Mouse (Mus musculus): Measurements from ENCODE around the gene Got2. TPM values are rescaled to one million over a fixed set of nuclear protein-coding genes. Genes with fewer than 3 reads are reported as not detected.

The Got2 gene
- polyA plus RNA-seq (2016; fragmentation: Nextera tagmentation; extraction: Ambion mirVana), result 188 and 192 TPM in 2 replicates

DNA sequence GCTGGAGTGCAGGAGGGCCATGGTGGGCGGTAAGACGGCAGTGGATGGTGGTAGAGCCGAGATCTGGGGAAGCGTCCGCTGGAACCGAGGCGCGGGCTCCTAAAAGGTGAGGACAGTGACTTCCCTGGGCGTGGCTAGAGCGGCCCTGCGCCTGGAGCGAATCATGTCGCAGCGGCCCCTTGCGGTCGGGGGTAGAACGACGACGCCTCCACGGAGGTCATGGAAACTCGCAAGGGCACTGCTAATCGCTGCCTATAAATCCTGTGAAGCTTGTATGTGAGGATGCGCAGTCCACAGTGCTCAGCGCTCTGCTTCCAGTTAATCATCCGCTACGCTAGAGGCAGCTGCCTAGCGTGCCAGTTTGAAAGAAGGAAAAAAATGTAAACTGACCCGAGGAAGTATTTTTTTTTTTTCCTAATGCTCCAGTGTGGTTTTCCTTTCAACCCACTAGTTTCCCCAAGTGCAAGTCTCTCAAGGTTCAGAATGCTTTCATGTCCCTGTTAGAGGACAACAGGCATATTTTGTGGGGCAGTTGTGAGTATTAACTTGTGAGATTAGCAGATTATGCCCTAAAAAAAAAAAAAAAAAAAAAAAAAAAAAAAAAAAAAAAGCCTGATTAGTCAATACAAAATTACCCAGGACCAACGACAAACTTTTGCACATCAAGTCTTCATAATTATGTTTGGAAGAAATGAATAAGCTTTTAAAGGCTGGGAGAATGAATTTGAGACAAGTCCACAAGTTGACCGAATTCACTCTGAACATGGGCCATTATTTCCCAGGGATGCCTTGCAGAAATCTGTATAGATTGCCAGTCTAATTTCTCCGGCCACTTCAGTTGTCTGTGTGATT, at the start of gene Got2:
Gene Got2, minus strand, starts transcription at position 263 of the 852 bp plus-strand sequence.
- Histone ChIP-seq H3K36me3 (0 out of 2 replicates have a peak, but pooled peaks cover 1% of the 10 kb centered on the region), H3K9me3 (replicated peaks) (no peaks in the 10 kb centered on the region), H3K27me3 (ENCODE audit: low read depth, poor library complexity, severe bottlenecking) (no peaks in the 10 kb centered on the region), H3K4me1 (peaks cover 27% of the 10 kb centered on the region), H3K27ac (replicated peaks) (peak within 1 kb of the TSS; percentile 95), H3K4me3 (peak within 1 kb of the TSS; percentile 85)
- DNase-seq (ENCODE audit: low spot score), result peak; percentile 94
- 10% methylated on average over 31 of the region's 31 CpGs for WGBS

DNA sequence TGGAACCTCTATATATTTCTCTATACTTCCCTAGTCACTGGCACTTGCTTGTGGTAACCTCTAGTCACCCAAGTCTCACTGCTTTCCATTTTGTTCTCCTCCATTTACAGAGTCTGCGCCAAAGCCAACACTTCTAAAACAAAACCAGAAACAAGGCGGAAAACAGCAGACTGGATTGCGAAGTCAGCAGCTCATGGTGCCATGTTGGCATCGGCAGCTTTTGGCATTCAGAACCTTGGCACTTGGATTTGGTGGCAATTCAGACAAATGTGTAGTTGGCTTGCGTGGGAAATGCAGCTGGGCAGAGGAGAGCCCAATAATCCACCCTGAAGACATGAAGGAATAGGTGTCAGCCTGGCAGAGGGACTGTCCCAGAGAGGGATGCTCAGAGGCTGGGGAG, 44.5 kb upstream of the Got2 start:
- H3K27ac ChIP-seq (replicated peaks), result no peak overlapping the region
- WGBS, result 91% methylated on average over 5 of the region's 5 CpGs
- no peak for DNase-seq (ENCODE audit: low spot score)
- H3K4me1 ChIP-seq, result peaks cover 10% of the 10 kb centered on the region
- H3K27me3 ChIP-seq (ENCODE audit: low read depth, poor library complexity, severe bottlenecking), result no peaks in the 10 kb centered on the region
- H3K4me3 ChIP-seq, result no peak overlapping the region
- no peaks in the 10 kb centered on the region for H3K9me3 ChIP-seq (replicated peaks)
- H3K36me3 ChIP-seq, result no peaks in the 10 kb centered on the region

DNA sequence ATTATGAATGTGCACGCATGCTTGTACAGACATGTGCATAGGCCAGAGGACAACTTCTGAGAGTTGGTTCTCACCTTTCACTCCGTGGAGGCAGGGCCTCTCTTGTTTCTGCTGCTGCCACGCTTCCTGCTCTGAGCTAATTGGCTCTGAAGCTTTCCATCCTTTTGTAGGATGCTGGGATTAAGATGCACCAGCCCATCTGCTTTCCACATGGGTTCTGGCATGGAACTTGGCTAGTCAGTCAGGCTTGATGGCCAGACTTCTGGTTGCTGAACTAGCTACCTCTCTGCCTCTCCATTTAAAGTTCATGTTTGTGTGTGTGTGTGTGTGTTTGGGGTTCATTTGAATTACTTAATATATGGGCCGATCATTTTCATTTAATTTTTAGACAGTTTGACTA, 41.5 kb upstream of the Got2 start:
- Histone ChIP-seq H3K27ac (replicated peaks) (no peak overlapping the region), H3K4me1 (peaks cover 10% of the 10 kb centered on the region), H3K4me3 (no peak overlapping the region), H3K36me3 (no peaks in the 10 kb centered on the region), H3K27me3 (ENCODE audit: low read depth, poor library complexity, severe bottlenecking) (no peaks in the 10 kb centered on the region), H3K9me3 (replicated peaks) (no peaks in the 10 kb centered on the region)
- DNase-seq (ENCODE audit: low spot score), result no peak
- WGBS, result 59% methylated on average over 4 of the region's 4 CpGs

DNA sequence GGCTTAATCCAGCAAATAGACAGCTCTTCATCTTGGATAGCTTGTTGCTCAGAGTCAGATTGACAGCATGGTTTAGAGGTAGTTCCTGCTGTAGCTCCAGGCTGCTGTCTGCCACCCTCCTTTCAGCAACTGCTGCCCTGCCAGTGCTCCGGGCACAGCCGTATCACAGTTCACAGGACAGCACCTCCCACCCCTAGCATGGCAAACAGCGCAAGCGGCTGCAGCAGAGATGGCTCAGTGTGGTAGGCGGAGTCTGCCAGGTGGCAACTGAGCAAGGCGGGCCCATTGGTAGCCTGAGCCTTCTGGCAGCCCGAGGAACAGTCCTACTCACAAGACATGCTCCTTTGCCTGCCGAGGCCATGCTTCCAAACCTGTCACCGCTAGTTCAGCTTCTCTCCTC, 27.8 kb upstream of the Got2 start:
- peak; percentile 53 for DNase-seq (ENCODE audit: low spot score)
- no peaks in the 10 kb centered on the region for H3K9me3 ChIP-seq (replicated peaks)
- H3K36me3 ChIP-seq, result no peaks in the 10 kb centered on the region
- WGBS, result 6% methylated on average over 9 of the region's 9 CpGs
- H3K4me3 ChIP-seq, result peak overlapping the region; percentile 48
- H3K27me3 ChIP-seq (ENCODE audit: low read depth, poor library complexity, severe bottlenecking), result no peaks in the 10 kb centered on the region; the same call in 1 of the 2 replicates
- no peak overlapping the region for H3K27ac ChIP-seq (replicated peaks)
- H3K4me1 ChIP-seq, result peaks cover 9% of the 10 kb centered on the region

DNA sequence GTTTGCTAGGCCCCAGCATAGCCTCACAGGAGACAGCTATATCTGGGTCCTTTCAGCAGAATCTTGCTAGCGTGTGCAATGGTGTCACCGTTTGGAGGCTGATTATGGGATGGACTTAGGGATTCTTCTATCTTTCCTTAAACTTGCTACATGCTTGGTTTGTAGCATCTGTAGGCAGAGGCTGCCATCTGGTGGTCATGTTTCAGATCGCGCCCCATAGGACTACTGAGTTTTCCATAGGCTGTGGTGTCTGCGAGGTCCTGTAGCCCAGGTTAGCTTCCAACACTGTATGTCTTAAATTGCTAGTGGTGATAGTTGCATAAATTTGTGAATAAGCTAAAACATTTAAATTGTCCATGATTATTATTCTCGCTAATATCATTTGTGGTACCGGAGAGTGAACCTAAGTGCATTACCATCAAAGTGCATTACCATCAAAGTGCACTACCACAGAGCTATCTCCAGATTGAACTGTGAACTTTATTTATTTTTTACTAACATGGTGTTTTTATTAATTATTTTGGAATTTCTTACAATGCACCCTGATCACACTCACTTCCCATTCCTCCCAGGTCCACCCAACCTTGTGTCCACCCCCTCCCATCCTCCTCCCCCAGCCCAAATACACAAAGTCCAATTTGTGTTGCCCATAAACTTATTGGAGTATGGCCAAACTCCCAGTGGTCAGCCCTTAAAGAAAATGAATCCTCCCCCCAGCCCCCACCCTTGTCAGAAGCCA, 26.7 kb upstream of the Got2 start:
- WGBS, result 10% methylated on average over 7 of the region's 7 CpGs
- no peak overlapping the region for H3K27ac ChIP-seq (replicated peaks)

DNA sequence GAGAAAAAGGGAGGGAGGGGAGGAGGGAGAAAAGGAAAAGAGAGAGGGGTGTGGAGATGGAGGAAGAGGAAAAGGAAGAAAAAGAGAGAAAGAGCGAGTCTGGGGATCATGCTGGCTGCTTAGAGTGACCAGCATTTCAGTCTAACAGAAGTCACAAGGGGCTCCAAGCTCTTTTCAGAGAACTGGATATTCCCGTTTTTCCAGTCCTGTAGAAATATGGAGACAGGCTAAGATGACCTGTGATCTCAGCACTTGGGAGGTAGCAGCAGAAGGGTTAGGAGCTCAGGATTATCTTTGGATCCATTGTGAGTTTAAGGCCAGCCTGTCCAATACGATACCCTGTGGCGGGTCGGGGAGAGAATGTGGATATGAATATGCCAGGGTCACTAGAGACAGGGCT, 22.9 kb upstream of the Got2 start:
- Histone ChIP-seq H3K4me3 (no peak overlapping the region), H3K27me3 (ENCODE audit: low read depth, poor library complexity, severe bottlenecking) (no peaks in the 10 kb centered on the region; the same call in 1 of the 2 replicates), H3K27ac (replicated peaks) (no peak overlapping the region), H3K9me3 (replicated peaks) (no peaks in the 10 kb centered on the region), H3K4me1 (peaks cover 6% of the 10 kb centered on the region), H3K36me3 (no peaks in the 10 kb centered on the region)
- 87% methylated on average over 5 of the region's 5 CpGs for whole genome bisulfite sequencing
- DNase-seq (ENCODE audit: low spot score), result no peak

More for the DNA sequence above, 26.7 kb upstream of the Got2 start:
- Histone ChIP-seq H3K9me3 (replicated peaks) (no peaks in the 10 kb centered on the region), H3K4me3 (no peak overlapping the region), H3K36me3 (no peaks in the 10 kb centered on the region), H3K4me1 (peaks cover 9% of the 10 kb centered on the region), H3K27me3 (ENCODE audit: low read depth, poor library complexity, severe bottlenecking) (no peaks in the 10 kb centered on the region; the same call in 1 of the 2 replicates)
- DNase-seq (ENCODE audit: low spot score), result peak; percentile 73

DNA sequence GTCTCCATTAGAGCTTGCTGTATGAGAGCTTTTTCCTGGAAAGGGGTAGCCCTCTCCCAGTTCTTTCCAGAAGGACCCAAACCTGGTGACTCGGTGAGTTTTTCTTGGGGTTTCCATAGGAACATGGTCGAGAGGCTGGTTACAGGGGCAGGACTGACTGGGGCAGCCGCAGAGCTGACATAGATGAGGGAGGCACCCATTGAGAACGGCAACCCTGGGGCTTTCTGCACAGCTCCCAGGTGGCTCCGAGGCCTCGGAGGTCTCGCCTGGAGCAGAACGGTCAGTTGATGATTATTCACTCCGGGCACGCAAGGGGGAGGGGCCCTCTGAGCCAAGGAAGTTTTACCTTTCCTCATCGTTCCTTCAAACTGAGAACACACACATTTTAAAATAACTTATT, 19.5 kb upstream of the Got2 start:
- Histone ChIP-seq H3K27me3 (ENCODE audit: low read depth, poor library complexity, severe bottlenecking) (no peaks in the 10 kb centered on the region), H3K4me3 (no peak overlapping the region), H3K27ac (replicated peaks) (no peak overlapping the region), H3K36me3 (no peaks in the 10 kb centered on the region), H3K9me3 (replicated peaks) (no peaks in the 10 kb centered on the region), H3K4me1 (no peaks in the 10 kb centered on the region)
- no peak for DNase-seq (ENCODE audit: low spot score)
- WGBS, result 87% methylated on average over 11 of the region's 11 CpGs

DNA sequence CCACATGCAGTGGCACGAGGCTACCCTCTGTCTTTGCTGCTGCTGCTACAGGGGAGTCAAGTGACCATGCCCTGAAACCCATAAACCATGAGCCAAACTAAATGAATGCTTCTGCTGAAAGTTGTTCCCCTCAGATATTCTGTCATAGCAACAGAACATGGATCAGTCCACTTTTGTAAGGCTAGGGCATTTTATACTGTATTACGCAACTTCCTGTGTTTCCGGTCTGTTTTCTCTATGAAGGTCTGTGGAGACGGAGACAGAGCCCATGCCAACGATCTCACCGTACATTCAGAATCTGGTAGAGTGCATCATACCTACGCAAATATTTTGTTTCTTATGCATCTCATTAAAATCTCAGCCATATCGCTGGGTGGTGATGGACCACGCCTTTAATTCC, 18.4 kb upstream of the Got2 start:
- no peak for DNase-seq (ENCODE audit: low spot score)
- WGBS, result 93% methylated on average over 9 of the region's 9 CpGs
- H3K9me3 ChIP-seq (replicated peaks), result no peaks in the 10 kb centered on the region
- peaks cover 8% of the 10 kb centered on the region for H3K4me1 ChIP-seq
- no peak overlapping the region for H3K4me3 ChIP-seq
- H3K27me3 ChIP-seq (ENCODE audit: low read depth, poor library complexity, severe bottlenecking), result no peaks in the 10 kb centered on the region
- no peak overlapping the region for H3K27ac ChIP-seq (replicated peaks)
- no peaks in the 10 kb centered on the region for H3K36me3 ChIP-seq

DNA sequence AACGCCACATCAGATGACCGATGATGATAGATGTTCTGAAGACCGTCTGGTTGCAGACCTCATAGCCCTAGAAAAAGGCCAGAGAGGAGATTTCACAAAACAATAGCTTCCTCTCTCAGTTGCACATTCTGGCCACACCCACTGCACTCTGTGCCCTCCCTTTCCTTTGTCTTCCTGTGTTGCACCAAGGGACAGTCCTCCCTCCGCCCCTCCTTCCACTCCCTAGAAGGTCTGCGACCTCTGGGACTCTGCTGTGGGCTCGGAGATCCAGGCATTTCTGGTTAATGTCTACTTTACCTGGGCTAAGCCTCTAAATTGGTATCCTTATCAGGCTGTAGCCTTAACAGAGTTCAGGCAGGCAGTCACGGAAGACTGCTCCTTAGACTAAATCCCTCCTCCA, 13.5 kb upstream of the Got2 start:
- Histone ChIP-seq H3K27me3 (ENCODE audit: low read depth, poor library complexity, severe bottlenecking) (no peaks in the 10 kb centered on the region), H3K9me3 (replicated peaks) (no peaks in the 10 kb centered on the region), H3K27ac (replicated peaks) (peak overlapping the region; percentile 73), H3K4me3 (peak overlapping the region; percentile 31), H3K36me3 (no peaks in the 10 kb centered on the region), H3K4me1 (peaks cover 13% of the 10 kb centered on the region)
- WGBS, result 23% methylated on average over 7 of the region's 7 CpGs
- DNase-seq (ENCODE audit: low spot score), result peak; percentile 49

DNA sequence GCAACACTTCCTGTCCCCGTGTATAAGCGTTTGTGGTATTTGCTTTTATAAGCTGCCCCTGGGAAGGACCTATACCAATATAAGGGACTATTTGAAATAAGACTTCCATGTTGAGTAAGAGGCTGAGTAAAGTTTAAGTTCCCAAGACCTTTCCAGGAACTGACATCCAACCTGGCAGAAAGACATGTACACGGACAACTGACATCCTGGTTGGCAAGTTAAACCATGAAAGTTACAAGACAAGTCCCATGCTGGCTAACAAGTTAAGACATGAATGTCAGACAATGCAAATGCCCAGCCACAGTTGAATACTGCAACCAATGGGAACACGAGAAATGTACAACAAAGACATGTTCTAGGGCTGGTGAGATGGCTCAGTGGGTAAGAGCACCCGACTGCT, 5.4 kb upstream of the Got2 start:
- no peak for DNase-seq (ENCODE audit: low spot score)
- H3K27ac ChIP-seq (replicated peaks), result no peak overlapping the region
- H3K4me3 ChIP-seq, result no peak overlapping the region
- no peaks in the 10 kb centered on the region for H3K4me1 ChIP-seq
- no peaks in the 10 kb centered on the region for H3K9me3 ChIP-seq (replicated peaks)
- no peaks in the 10 kb centered on the region for H3K36me3 ChIP-seq
- H3K27me3 ChIP-seq (ENCODE audit: low read depth, poor library complexity, severe bottlenecking), result no peaks in the 10 kb centered on the region
- WGBS, result 84% methylated on average over 5 of the region's 5 CpGs

DNA sequence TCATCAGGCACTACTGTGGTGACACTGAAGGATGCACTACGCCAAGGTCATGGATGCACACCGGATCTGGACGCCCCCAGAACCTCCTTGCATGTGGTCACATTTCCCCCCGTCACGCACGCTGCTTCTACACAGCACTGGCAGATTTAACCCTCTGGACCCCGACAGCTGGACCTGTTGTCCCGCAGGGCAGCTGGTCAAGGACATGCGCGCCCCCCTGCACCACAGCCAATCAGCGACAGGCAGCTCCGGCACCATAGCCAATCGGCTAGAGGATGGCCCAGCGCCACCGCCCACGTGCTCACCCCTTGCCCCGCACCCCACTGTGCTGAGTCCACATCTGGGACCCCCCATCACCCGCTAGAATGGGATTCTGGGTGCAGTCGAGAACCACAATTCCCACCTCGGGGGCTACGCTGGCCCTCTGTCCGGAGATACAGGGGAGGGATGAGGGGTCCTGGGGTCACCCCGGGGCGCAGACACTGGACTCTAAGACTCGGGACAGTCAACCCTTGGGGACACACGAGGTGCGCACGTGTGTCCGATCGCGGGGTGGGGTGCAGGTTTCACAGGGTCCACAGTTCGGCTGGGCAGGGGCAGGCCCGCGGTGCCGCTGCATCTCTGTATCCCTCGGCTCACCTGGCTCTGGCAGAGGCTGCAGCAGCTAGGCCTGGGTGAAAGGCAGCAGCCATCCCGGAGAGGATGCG, 616 bp downstream of the Got2 start:
- H3K27me3 ChIP-seq (ENCODE audit: low read depth, poor library complexity, severe bottlenecking), result no peaks in the 10 kb centered on the region
- H3K4me3 ChIP-seq, result peak overlapping the region; percentile 85
- under 1% methylated on average over 38 of the region's 38 CpGs for WGBS
- peak overlapping the region; percentile 95 for H3K27ac ChIP-seq (replicated peaks)
- H3K36me3 ChIP-seq, result 0 out of 2 replicates have a peak, but pooled peaks cover 2% of the 10 kb centered on the region
- H3K9me3 ChIP-seq (replicated peaks), result no peaks in the 10 kb centered on the region
- H3K4me1 ChIP-seq, result peaks cover 27% of the 10 kb centered on the region
- peak; percentile 89 for DNase-seq (ENCODE audit: low spot score)
